Mouse (Mus musculus) liver, adult 2 months (tissue): ENCODE results near the gene Clic4. TPM values are rescaled to one million over a fixed set of nuclear protein-coding genes. Genes with fewer than 3 reads are reported as not detected.
A peak's percentile ranks its signal among the peaks of the same experiment; 100 is the strongest.

ENCODE experiments used
- DNase-seq: peaks from one replicate; pipeline ENCODE4 v3.0.0-alpha.2; 2011; ENCODE audit warnings: low read depth, low spot score; ENCODE audit errors: extremely low read depth
- H3K27ac ChIP-seq: fragments of 200-500 bp; replicated peaks from 2 replicates; pipeline ENCODE4 v1.5.1; 2012; ENCODE audit warnings: low read depth, mild to moderate bottlenecking, control low read depth, inconsistent platforms, low read length; ENCODE audit not compliant: insufficient read depth
- H3K27me3 ChIP-seq: fragments of 200-500 bp; 2 replicates; pipeline ENCODE4 v1.6.1; 2012; ENCODE audit warnings: mild to moderate bottlenecking, moderate library complexity, low read length, inconsistent platforms; ENCODE audit not compliant: control insufficient read depth, insufficient read depth
- H3K36me3 ChIP-seq: fragments of 200-500 bp; 2 replicates; pipeline ENCODE4 v1.6.1; 2012; ENCODE audit warnings: low read length, inconsistent platforms; ENCODE audit not compliant: control insufficient read depth, insufficient read depth
- H3K4me1 ChIP-seq: fragments of 200-500 bp; 2 replicates; pipeline ENCODE4 v1.6.1; 2011; ENCODE audit warnings: low read length; ENCODE audit not compliant: control insufficient read depth, insufficient read depth
- H3K4me3 ChIP-seq: fragments of 200-500 bp; 2 replicates; pipeline ENCODE4 v1.5.1; 2011; ENCODE audit warnings: low read depth, mild to moderate bottlenecking, control low read depth, low read length, moderate library complexity; ENCODE audit not compliant: insufficient read depth
- H3K79me2 ChIP-seq: fragments of 200-500 bp; 2 replicates; pipeline ENCODE4 v1.6.1; 2012; ENCODE audit warnings: inconsistent platforms, mild to moderate bottlenecking, low read length, moderate library complexity; ENCODE audit not compliant: control insufficient read depth, insufficient read depth
- H3K9ac ChIP-seq: fragments of 200-500 bp; 2 replicates; pipeline ENCODE4 v1.6.1; 2012; ENCODE audit warnings: low read depth, mild to moderate bottlenecking, control low read depth, inconsistent platforms, low read length
- CTCF ChIP-seq: fragments of 200-500 bp; IDR thresholded peaks from 2 replicates; pipeline ENCODE4 v1.5.1; 2011; ENCODE audit warnings: low read depth, low read length, control low read depth
- POLR2A ChIP-seq: fragments of 200-500 bp; IDR thresholded peaks from 2 replicates; pipeline ENCODE4 v1.6.1; 2011; ENCODE audit warnings: low read length, control low read depth; ENCODE audit not compliant: insufficient read depth; ENCODE audit errors: extremely low read depth
- WGBS: fragments of 180-500 bp; shearing (Covaris S2); methylation state at CpG from one replicate; pipeline ENCODE4 v1.1.7; 2018; 5-methylcytosine and 5-hydroxymethylcytosine counted together
- polyA plus RNA-seq: library from polyadenylated mRNA; depleted of rRNA; stranded (reverse); fragments of >200 nt; gene quantifications from 2 replicates; pipeline ENCODE4 v1.2.3, GENCODE M21; 2012
- total RNA-seq: library from RNA; depleted of rRNA; stranded (reverse); fragments of >200 nt; gene quantifications from 2 replicates; pipeline ENCODE4 v1.2.3, GENCODE M21; 2014

Gene Clic4
- total and polyA plus RNA-seq, 2 experiments: 23.0 to 30.8 TPM

DNA sequence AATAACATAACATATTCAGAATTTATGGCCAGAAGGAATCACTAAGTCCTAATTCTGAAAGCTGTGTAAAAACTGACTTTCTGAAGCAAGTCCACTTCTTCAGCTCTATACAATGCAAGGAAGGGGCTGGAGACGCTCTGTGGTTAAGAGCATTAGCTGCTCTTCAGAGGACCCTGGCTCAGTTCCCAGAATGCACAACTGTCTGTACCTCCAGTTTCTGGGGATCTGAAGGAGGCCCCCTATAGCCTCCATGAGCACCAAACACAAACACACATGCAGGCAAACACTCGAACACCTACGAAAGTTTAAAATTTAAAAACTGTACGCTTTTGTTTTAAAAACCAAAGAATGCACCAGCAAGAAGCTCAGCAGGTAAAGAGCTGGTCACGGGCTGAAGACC lies 31.5 kb downstream of the Clic4 start:
- peak; percentile 57 for DNase-seq
- TF ChIP-seq CTCF (no peak), POLR2A (no peak)
- H3K27me3 ChIP-seq: no peaks in the 10 kb centered on the region
- no peak overlapping the region for H3K4me3 ChIP-seq
- H3K79me2 ChIP-seq: peaks cover 40% of the 10 kb centered on the region; the same call in 1 of the 2 replicates
- peaks cover 4% of the 10 kb centered on the region; the same call in 1 of the 2 replicates for H3K36me3 ChIP-seq
- H3K4me1 ChIP-seq: peaks cover 57% of the 10 kb centered on the region
- H3K27ac ChIP-seq: peak overlapping the region; percentile 75
- peak overlapping the region; percentile 54 for H3K9ac ChIP-seq
- WGBS: 31% methylated on average over 5 of the region's 5 CpGs

DNA sequence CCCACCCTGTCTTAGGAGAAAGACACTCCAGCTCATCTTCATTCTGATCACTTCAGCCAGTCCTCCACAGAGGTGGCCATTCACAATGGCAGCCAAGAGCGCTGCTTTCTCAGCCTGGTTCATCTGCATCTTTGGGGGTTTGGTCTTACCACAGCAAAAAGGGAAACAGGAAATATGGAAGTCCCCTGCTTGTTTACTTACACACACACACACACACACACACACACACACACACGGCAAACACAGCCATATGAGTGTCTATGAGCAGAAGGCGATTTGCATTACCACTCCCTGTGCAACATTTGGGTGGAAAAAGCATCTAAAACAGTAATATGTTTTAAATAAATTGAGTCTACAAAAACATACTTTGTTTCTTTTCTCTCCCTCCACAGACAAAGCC lies 32.3 kb downstream of the Clic4 start:
- Histone ChIP-seq H3K4me3 (no peak overlapping the region), H3K9ac (no peak overlapping the region), H3K79me2 (peaks cover 38% of the 10 kb centered on the region; the same call in 1 of the 2 replicates), H3K27me3 (no peaks in the 10 kb centered on the region), H3K36me3 (peaks cover 4% of the 10 kb centered on the region; the same call in 1 of the 2 replicates), H3K4me1 (peaks cover 53% of the 10 kb centered on the region), H3K27ac (peak overlapping the region; percentile 3; the same call in 1 of the 2 replicates)
- WGBS: 55% methylated on average over 3 of the region's 3 CpGs
- no peak for TF ChIP-seq CTCF
- no peak for TF ChIP-seq POLR2A
- no peak for DNase-seq

DNA sequence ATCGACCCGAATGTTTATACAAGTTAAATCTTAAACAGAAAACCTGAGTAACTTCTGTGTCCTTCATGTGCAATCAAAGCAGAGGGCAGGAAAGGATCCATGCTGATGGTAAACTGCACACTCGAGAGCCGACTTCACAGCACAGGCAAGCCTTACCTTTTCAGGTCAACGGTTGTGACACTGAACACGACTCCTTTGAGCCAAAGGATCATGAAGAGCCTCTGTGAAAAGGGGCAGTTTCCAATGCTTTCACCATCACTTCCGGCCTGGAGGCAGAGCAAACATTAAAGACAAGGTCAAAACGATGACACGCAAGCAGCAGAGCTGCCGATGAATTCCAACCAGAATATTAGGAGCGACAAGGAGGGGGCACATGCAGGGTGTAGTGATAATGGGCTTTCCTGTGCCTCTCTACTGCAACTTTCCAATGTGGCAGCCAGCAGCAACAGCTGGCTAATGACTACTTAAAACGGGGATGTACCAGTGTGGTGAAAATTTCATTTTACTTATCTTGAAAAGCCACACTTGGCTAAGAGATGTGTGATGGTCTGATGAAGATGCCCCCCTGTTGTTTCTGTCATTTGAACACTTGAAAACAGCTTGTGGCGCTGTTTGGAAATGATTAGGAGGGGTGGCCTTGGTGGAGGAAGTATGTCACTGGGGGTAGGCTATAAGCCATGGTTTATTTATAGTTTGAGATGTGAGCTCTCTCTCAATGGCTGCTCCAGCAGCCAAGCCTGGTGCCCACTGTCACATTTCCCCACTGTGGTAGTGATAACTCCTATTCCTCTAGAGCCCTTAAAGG lies 33.7 kb downstream of the Clic4 start:
- Histone ChIP-seq H3K27ac (peak overlapping the region; percentile 74), H3K9ac (peak overlapping the region; percentile 43), H3K4me3 (no peak overlapping the region), H3K27me3 (no peaks in the 10 kb centered on the region), H3K79me2 (peaks cover 30% of the 10 kb centered on the region; the same call in 1 of the 2 replicates), H3K4me1 (peaks cover 42% of the 10 kb centered on the region), H3K36me3 (peaks cover 4% of the 10 kb centered on the region; the same call in 1 of the 2 replicates)
- WGBS: 14% methylated on average over 13 of the region's 13 CpGs
- DNase-seq: peak; percentile 93
- no peak for TF ChIP-seq CTCF
- no peak for TF ChIP-seq POLR2A

DNA sequence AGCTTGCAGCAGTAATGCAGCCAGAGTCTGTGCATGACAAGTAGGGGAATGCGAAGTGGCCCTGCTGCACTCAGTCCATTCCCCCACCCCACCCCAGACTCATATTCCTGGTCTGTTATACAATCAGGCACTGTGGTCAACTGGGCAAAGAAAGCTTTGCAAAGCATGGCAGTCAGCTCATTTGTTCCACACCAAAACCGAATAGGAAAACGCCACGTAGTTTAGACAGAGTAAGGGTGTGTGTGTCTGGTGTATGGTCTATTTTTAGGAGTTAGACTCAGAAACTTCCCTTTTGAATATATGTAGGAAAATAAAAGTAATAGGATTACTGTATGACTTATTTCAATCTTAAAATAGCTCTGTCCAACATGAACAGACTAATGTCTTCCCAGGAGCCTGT lies 36.0 kb downstream of the Clic4 start:
- WGBS: 92% methylated on average over 4 of the region's 4 CpGs

DNA sequence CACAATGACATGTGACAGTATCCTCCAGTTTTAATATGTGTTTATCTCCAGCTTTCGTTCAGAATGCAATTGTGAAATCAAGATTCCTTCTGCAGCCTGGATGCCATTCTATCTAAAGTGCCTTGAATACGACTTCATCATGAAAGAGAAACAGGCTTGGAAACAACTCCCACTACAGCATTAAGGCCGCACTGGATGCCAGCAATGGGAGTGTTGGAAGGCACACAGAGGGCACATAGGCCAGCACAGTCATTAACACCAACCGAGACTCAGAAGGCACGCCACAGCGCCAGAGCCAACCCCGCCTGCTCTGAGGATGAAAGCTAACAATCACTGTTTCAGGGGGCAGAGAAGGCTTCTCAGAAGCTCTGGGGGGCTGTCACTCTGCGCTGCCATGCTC lies 37.1 kb downstream of the Clic4 start:
- WGBS: 50% methylated on average over 8 of the region's 8 CpGs
- peaks cover 33% of the 10 kb centered on the region for H3K4me1 ChIP-seq
- DNase-seq: peak; percentile 45
- H3K9ac ChIP-seq: no peak overlapping the region
- no peaks in the 10 kb centered on the region for H3K27me3 ChIP-seq
- TF ChIP-seq CTCF (no peak), POLR2A (no peak)
- H3K36me3 ChIP-seq: peaks cover 4% of the 10 kb centered on the region; the same call in 1 of the 2 replicates
- H3K27ac ChIP-seq: no peak overlapping the region
- H3K79me2 ChIP-seq: peaks cover 37% of the 10 kb centered on the region; the same call in 1 of the 2 replicates
- H3K4me3 ChIP-seq: no peak overlapping the region

More for the DNA sequence above, 36.0 kb downstream of the Clic4 start:
- peaks cover 4% of the 10 kb centered on the region; the same call in 1 of the 2 replicates for H3K36me3 ChIP-seq
- peaks cover 40% of the 10 kb centered on the region; the same call in 1 of the 2 replicates for H3K79me2 ChIP-seq
- no peak for TF ChIP-seq CTCF
- TF ChIP-seq POLR2A: no peak
- no peak overlapping the region for H3K9ac ChIP-seq
- H3K27me3 ChIP-seq: no peaks in the 10 kb centered on the region
- no peak overlapping the region for H3K4me3 ChIP-seq
- no peak overlapping the region for H3K27ac ChIP-seq
- DNase-seq: no peak
- H3K4me1 ChIP-seq: peaks cover 35% of the 10 kb centered on the region
